Mouse (Mus musculus): ENCODE results near the gene Prmt7. TPM values are rescaled to one million over a fixed set of nuclear protein-coding genes. Genes with fewer than 3 reads are reported as not detected.

The Prmt7 gene
- polyA plus RNA-seq, 1 experiment from 2014 or later, result 61.7 TPM

GRCm38 (mm10) chr8:106270804-106271203, 60.1 kb downstream of the Prmt7 start:
- H3K27me3 ChIP-seq (ENCODE audit: control insufficient read depth, insufficient read depth, low read length), result no peaks in the 10 kb centered on the region
- H3K4me1 ChIP-seq (ENCODE audit: control insufficient read depth, insufficient read depth, low read length), result peaks cover 15% of the 10 kb centered on the region
- no peak overlapping the region for H3K9ac ChIP-seq (ENCODE audit: low read length)
- no peaks in the 10 kb centered on the region for H3K36me3 ChIP-seq (ENCODE audit: control insufficient read depth, insufficient read depth, low read length)
- H3K4me3 ChIP-seq (ENCODE audit: low read depth, low read length), result no peak overlapping the region
- no peak overlapping the region for H3K4me2 ChIP-seq
- H3K27ac ChIP-seq (ENCODE audit: low read depth, low read length), result no peak overlapping the region
- 0 out of 2 replicates have a peak, but pooled peaks have one; percentile 44 for ATAC-seq (ENCODE audit: low FRiP score)
- DNase-seq (ENCODE audit: low spot score, missing footprints), result no peak
- no peaks in the 10 kb centered on the region for H3K9me3 ChIP-seq (ENCODE audit: control insufficient read depth, low read length)
- WGBS, result 4% methylated on average over 5 of the region's 5 CpGs

GRCm38 (mm10) chr8:106271378-106271777, 60.6 kb downstream of the Prmt7 start:
- WGBS, result 63% methylated on average over 4 of the region's 4 CpGs
- Histone ChIP-seq H3K4me2 (no peak overlapping the region), H3K9me3 (ENCODE audit: control insufficient read depth, low read length) (no peaks in the 10 kb centered on the region), H3K4me3 (ENCODE audit: low read depth, low read length) (no peak overlapping the region), H3K9ac (ENCODE audit: low read length) (no peak overlapping the region), H3K36me3 (ENCODE audit: control insufficient read depth, insufficient read depth, low read length) (no peaks in the 10 kb centered on the region), H3K4me1 (ENCODE audit: control insufficient read depth, insufficient read depth, low read length) (peaks cover 15% of the 10 kb centered on the region), H3K27me3 (ENCODE audit: control insufficient read depth, insufficient read depth, low read length) (no peaks in the 10 kb centered on the region), H3K27ac (ENCODE audit: low read depth, low read length) (no peak overlapping the region)
- ATAC-seq (ENCODE audit: low FRiP score) (no peak), DNase-seq (ENCODE audit: low spot score, missing footprints) (no peak)

- Histone ChIP-seq H3K27me3 (ENCODE audit: control insufficient read depth, insufficient read depth, low read length) (no peaks in the 10 kb centered on the region), H3K4me1 (ENCODE audit: control insufficient read depth, insufficient read depth, low read length) (peaks cover 15% of the 10 kb centered on the region), H3K36me3 (ENCODE audit: control insufficient read depth, insufficient read depth, low read length) (no peaks in the 10 kb centered on the region), H3K27ac (ENCODE audit: low read depth, low read length) (no peak overlapping the region), H3K4me2 (no peak overlapping the region), H3K4me3 (ENCODE audit: low read depth, low read length) (no peak overlapping the region), H3K9me3 (ENCODE audit: control insufficient read depth, low read length) (no peaks in the 10 kb centered on the region), H3K9ac (ENCODE audit: low read length) (no peak overlapping the region)
- WGBS, result 84% methylated on average over 3 of the region's 3 CpGs
- ATAC-seq (ENCODE audit: low FRiP score), result no peak
- DNase-seq (ENCODE audit: low spot score, missing footprints), result no peak
Observed at GRCm38 (mm10) chr8:106273468-106273867, 62.7 kb downstream of the Prmt7 start.

- Histone ChIP-seq H3K27ac (ENCODE audit: low read depth, low read length) (no peak overlapping the region), H3K36me3 (ENCODE audit: control insufficient read depth, insufficient read depth, low read length) (no peaks in the 10 kb centered on the region), H3K4me3 (ENCODE audit: low read depth, low read length) (no peak overlapping the region), H3K27me3 (ENCODE audit: control insufficient read depth, insufficient read depth, low read length) (no peaks in the 10 kb centered on the region), H3K4me2 (no peak overlapping the region), H3K9ac (ENCODE audit: low read length) (no peak overlapping the region), H3K4me1 (ENCODE audit: control insufficient read depth, insufficient read depth, low read length) (no peaks in the 10 kb centered on the region), H3K9me3 (ENCODE audit: control insufficient read depth, low read length) (no peaks in the 10 kb centered on the region)
- ATAC-seq (ENCODE audit: low FRiP score) (no peak), DNase-seq (ENCODE audit: low spot score, missing footprints) (no peak)
- WGBS, result 87% methylated on average over 5 of the region's 5 CpGs
Observed at GRCm38 (mm10) chr8:106276709-106277317, 66.1 kb downstream of the Prmt7 start.

GRCm38 (mm10) chr8:106278367-106279042, 67.8 kb downstream of the Prmt7 start:
- ATAC-seq (ENCODE audit: low FRiP score) (no peak), DNase-seq (ENCODE audit: low spot score, missing footprints) (no peak)
- WGBS, result 82% methylated on average over 11 of the region's 11 CpGs
- H3K36me3 ChIP-seq (ENCODE audit: control insufficient read depth, insufficient read depth, low read length), result no peaks in the 10 kb centered on the region
- H3K4me1 ChIP-seq (ENCODE audit: control insufficient read depth, insufficient read depth, low read length), result no peaks in the 10 kb centered on the region
- no peak overlapping the region for H3K4me2 ChIP-seq
- H3K9me3 ChIP-seq (ENCODE audit: control insufficient read depth, low read length), result no peaks in the 10 kb centered on the region
- H3K27me3 ChIP-seq (ENCODE audit: control insufficient read depth, insufficient read depth, low read length), result no peaks in the 10 kb centered on the region
- no peak overlapping the region for H3K4me3 ChIP-seq (ENCODE audit: low read depth, low read length)
- no peak overlapping the region for H3K27ac ChIP-seq (ENCODE audit: low read depth, low read length)
- no peak overlapping the region for H3K9ac ChIP-seq (ENCODE audit: low read length)

DNA sequence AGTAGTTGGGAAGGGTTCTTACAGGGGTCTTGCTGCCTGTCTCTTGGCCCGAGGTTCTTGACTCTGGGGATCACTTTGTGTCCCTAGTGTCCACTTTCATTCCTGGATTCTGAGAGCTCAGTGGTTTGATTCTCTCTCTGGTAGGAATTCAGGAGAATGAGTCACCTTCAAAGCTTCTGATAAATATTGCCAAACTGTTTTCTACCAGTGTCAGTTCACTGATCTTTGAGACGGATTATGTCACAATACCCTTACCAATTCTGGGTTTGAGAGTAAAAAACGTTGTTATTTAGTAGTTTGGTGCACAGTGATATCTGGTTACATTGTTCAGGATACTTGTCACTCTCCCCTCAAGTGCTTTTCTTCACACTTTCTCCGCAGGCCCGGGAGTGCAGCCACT, 69.4 kb downstream of the Prmt7 start:
- no peak overlapping the region for H3K9ac ChIP-seq (ENCODE audit: low read length)
- H3K27ac ChIP-seq (ENCODE audit: low read depth, low read length), result no peak overlapping the region
- H3K36me3 ChIP-seq (ENCODE audit: control insufficient read depth, insufficient read depth, low read length), result no peaks in the 10 kb centered on the region
- H3K4me2 ChIP-seq, result no peak overlapping the region
- no peak for ATAC-seq (ENCODE audit: low FRiP score)
- no peak overlapping the region for H3K4me3 ChIP-seq (ENCODE audit: low read depth, low read length)
- 54% methylated on average over 5 of the region's 5 CpGs for WGBS
- no peaks in the 10 kb centered on the region for H3K27me3 ChIP-seq (ENCODE audit: control insufficient read depth, insufficient read depth, low read length)
- H3K4me1 ChIP-seq (ENCODE audit: control insufficient read depth, insufficient read depth, low read length), result no peaks in the 10 kb centered on the region
- no peaks in the 10 kb centered on the region for H3K9me3 ChIP-seq (ENCODE audit: control insufficient read depth, low read length)
- DNase-seq (ENCODE audit: low spot score, missing footprints), result no peak

GRCm38 (mm10) chr8:106280844-106281243, 70.1 kb downstream of the Prmt7 start:
- no peaks in the 10 kb centered on the region for H3K36me3 ChIP-seq (ENCODE audit: control insufficient read depth, insufficient read depth, low read length)
- no peaks in the 10 kb centered on the region for H3K27me3 ChIP-seq (ENCODE audit: control insufficient read depth, insufficient read depth, low read length)
- DNase-seq (ENCODE audit: low spot score, missing footprints) (no peak), ATAC-seq (ENCODE audit: low FRiP score) (no peak)
- no peak overlapping the region for H3K9ac ChIP-seq (ENCODE audit: low read length)
- no peak overlapping the region for H3K27ac ChIP-seq (ENCODE audit: low read depth, low read length)
- no peak overlapping the region for H3K4me2 ChIP-seq
- 51% methylated on average over 4 of the region's 4 CpGs for WGBS
- no peaks in the 10 kb centered on the region for H3K4me1 ChIP-seq (ENCODE audit: control insufficient read depth, insufficient read depth, low read length)
- H3K4me3 ChIP-seq (ENCODE audit: low read depth, low read length), result no peak overlapping the region
- no peaks in the 10 kb centered on the region for H3K9me3 ChIP-seq (ENCODE audit: control insufficient read depth, low read length)

DNA sequence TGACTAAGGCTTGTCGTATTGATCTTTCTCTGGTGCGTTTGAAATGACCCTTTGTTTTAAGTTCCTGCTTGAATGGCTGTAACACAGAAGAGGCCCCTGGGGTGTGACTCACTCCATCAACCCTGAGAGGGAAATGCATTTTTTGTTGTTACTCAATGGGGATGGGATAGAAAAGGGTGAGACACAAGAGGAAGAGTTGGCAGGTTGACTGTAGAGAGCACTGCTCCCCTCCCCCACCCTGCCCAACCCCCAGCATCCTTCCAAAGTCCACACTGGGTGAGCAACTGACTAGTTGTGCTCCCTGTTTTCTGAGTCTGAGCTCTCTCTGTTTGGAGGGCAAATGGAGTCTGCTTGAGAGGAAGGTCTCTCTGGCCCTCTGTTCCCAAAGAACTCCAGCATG, 76.7 kb downstream of the Prmt7 start:
- ATAC-seq (ENCODE audit: low FRiP score), result no peak
- Histone ChIP-seq H3K36me3 (ENCODE audit: control insufficient read depth, insufficient read depth, low read length) (no peaks in the 10 kb centered on the region), H3K4me2 (no peak overlapping the region), H3K4me1 (ENCODE audit: control insufficient read depth, insufficient read depth, low read length) (no peaks in the 10 kb centered on the region), H3K27ac (ENCODE audit: low read depth, low read length) (no peak overlapping the region), H3K9ac (ENCODE audit: low read length) (no peak overlapping the region), H3K9me3 (ENCODE audit: control insufficient read depth, low read length) (no peaks in the 10 kb centered on the region), H3K4me3 (ENCODE audit: low read depth, low read length) (no peak overlapping the region), H3K27me3 (ENCODE audit: control insufficient read depth, insufficient read depth, low read length) (no peaks in the 10 kb centered on the region)
- 31% methylated on average over 2 of the region's 2 CpGs for WGBS
- no peak for DNase-seq (ENCODE audit: low spot score, missing footprints)

DNA sequence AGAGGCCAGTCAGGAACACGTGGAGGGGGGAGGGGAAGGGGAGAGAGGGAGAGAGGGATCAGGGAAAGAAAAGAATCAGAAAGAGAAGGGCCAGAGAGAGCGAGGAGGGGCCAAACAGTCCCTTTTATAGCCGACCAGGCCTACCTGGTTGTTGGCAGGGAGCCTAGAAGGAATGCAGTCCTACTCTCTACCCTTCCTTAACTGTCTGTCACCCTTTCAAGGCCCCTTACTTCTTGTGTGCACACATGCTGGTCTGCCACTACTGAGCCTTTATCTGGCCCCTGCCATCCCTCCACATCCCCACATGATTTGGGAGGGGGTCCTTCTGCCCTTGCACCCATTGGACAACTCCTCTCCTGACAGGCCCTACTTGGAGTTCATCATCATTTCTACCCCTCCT, 78.0 kb downstream of the Prmt7 start:
- no peak for DNase-seq (ENCODE audit: low spot score, missing footprints)
- 47% methylated on average over 3 of the region's 3 CpGs for WGBS

More for the DNA sequence above, 78.0 kb downstream of the Prmt7 start:
- Histone ChIP-seq H3K36me3 (ENCODE audit: control insufficient read depth, insufficient read depth, low read length) (no peaks in the 10 kb centered on the region), H3K27me3 (ENCODE audit: control insufficient read depth, insufficient read depth, low read length) (no peaks in the 10 kb centered on the region), H3K9ac (ENCODE audit: low read length) (no peak overlapping the region), H3K4me2 (no peak overlapping the region), H3K27ac (ENCODE audit: low read depth, low read length) (no peak overlapping the region), H3K9me3 (ENCODE audit: control insufficient read depth, low read length) (no peaks in the 10 kb centered on the region), H3K4me1 (ENCODE audit: control insufficient read depth, insufficient read depth, low read length) (no peaks in the 10 kb centered on the region), H3K4me3 (ENCODE audit: low read depth, low read length) (no peak overlapping the region)
- ATAC-seq (ENCODE audit: low FRiP score), result no peak

Measured in midbrain, embryonic 11.5 days (tissue).